Mouse (Mus musculus) ES-Bruce4 (cell line): ENCODE results near the gene Stxbp4.

Experiments used
- EP300 ChIP-seq: IDR thresholded peaks from 2 replicates; pipeline ENCODE4 v1.6.1; 2011; ENCODE audit warnings: low read depth, low read length; ENCODE audit not compliant: insufficient read depth
- POLR2A ChIP-seq: IDR thresholded peaks from one replicate; pipeline ENCODE4 v1.8.1; 2011; ENCODE audit warnings: low read length; ENCODE audit not compliant: insufficient read depth

GRCm38 (mm10) chr11:90638312-90638830 is 487 bp upstream of the Stxbp4 start:
- TF ChIP-seq EP300 (no peak), POLR2A (no peak)
